Mouse (Mus musculus): Measurements from ENCODE around the gene Adamts1.

- no peak for TF ChIP-seq CTCF (IDR thresholded peaks at IDR 0.05; ENCODE audit: low read depth, low read length)
- no peak for TF ChIP-seq POLR2A (IDR thresholded peaks at IDR 0.05; ENCODE audit: borderline replicate concordance, low read depth, low read length)
Observed at GRCm38 (mm10) chr16:85801252-85801651, 1.7 kb downstream of the Adamts1 start.

Measured in bone marrow macrophage, adult 2 months (primary cell).